Mouse (Mus musculus): ENCODE measurements around the gene 1700088E04Rik.

GRCm38 (mm10) chr15:79105804-79106203 is 35.2 kb downstream of the 1700088E04Rik start:
- no peak for TF ChIP-seq CTCF (IDR thresholded peaks at IDR 0.05; ENCODE audit: insufficient read depth, low read depth, low read length)
- TF ChIP-seq POLR2A (IDR thresholded peaks at IDR 0.05; ENCODE audit: insufficient read depth, low read depth, low read length), result no peak

All from olfactory bulb, adult 2 months (tissue).